Mouse (Mus musculus) forebrain, embryonic 12.5 days (tissue): ENCODE data around the gene Hrnr. TPM values are rescaled to one million over a fixed set of nuclear protein-coding genes. Genes with fewer than 3 reads are reported as not detected.

ENCODE experiments used
- ATAC-seq: fragments of 200-750 bp; cut with Nextera tagmentation; 2 replicates; pipeline ENCODE4 v1.8.0; 2017; ENCODE audit warnings: moderate TSS enrichment; ENCODE audit not compliant: low FRiP score
- H3K27ac ChIP-seq: fragments of 300-500 bp; sonication (generic); 2 replicates; pipeline ENCODE4 v1.5.1; 2016; ENCODE audit warnings: mild to moderate bottlenecking
- H3K27me3 ChIP-seq: fragments of 300-500 bp; sonication (generic); 2 replicates; pipeline ENCODE4 v1.6.1; 2016; ENCODE audit warnings: mild to moderate bottlenecking
- H3K36me3 ChIP-seq: fragments of 300-500 bp; sonication (generic); replicated peaks from 2 replicates; pipeline ENCODE4 v1.6.1; 2016; ENCODE audit warnings: mild to moderate bottlenecking
- H3K4me1 ChIP-seq: fragments of 300-500 bp; sonication (generic); 2 replicates; pipeline ENCODE4 v1.6.1; 2016
- H3K4me2 ChIP-seq: fragments of 300-500 bp; sonication (generic); 2 replicates; pipeline ENCODE4 v1.6.1; 2016; ENCODE audit warnings: mild to moderate bottlenecking, moderate library complexity
- H3K4me3 ChIP-seq: fragments of 300-500 bp; sonication (generic); replicated peaks from 2 replicates; pipeline ENCODE4 v1.5.1; 2016; ENCODE audit warnings: mild to moderate bottlenecking
- H3K9ac ChIP-seq: fragments of 300-500 bp; sonication (generic); 2 replicates; pipeline ENCODE4 v1.6.1; 2016; ENCODE audit warnings: mild to moderate bottlenecking
- H3K9me3 ChIP-seq: fragments of 300-500 bp; sonication (generic); 2 replicates; pipeline ENCODE4 v1.6.1; 2016
- WGBS: fragments of 180-500 bp; shearing (Covaris S2); methylation state at CpG from one replicate; pipeline ENCODE4 v1.1.7; 2016; 5-methylcytosine and 5-hydroxymethylcytosine counted together
- polyA plus RNA-seq: library from polyadenylated mRNA; unstranded; fragments of >200 nt; fragmentation: Nextera tagmentation; extraction: Ambion mirVana; gene quantifications from 2 replicates; pipeline ENCODE4 v1.2.1, GENCODE M21; 2016

The Hrnr gene
- polyA plus RNA-seq, 1 experiment from 2014 or later: not detected

- 0 out of 2 replicates have a peak, but pooled peaks cover 8% of the 10 kb centered on the region for H3K27me3 ChIP-seq
- 67% methylated on average over 3 of the region's 3 CpGs for WGBS
- peaks cover 2% of the 10 kb centered on the region; the same call in 1 of the 2 replicates for H3K4me1 ChIP-seq
- no peak overlapping the region for H3K27ac ChIP-seq
- no peak overlapping the region for H3K4me2 ChIP-seq
- H3K36me3 ChIP-seq: no peaks in the 10 kb centered on the region
- ATAC-seq: no peak
- no peak overlapping the region for H3K4me3 ChIP-seq
- H3K9ac ChIP-seq: no peak overlapping the region
- no peaks in the 10 kb centered on the region for H3K9me3 ChIP-seq
Measured at GRCm38 (mm10) chr3:93366966-93367575, 47.5 kb downstream of the Hrnr start.

GRCm38 (mm10) chr3:93368171-93368570 is 48.6 kb downstream of the Hrnr start:
- H3K27ac ChIP-seq: no peak overlapping the region
- H3K36me3 ChIP-seq: no peaks in the 10 kb centered on the region
- no peaks in the 10 kb centered on the region for H3K27me3 ChIP-seq
- H3K9me3 ChIP-seq: no peaks in the 10 kb centered on the region
- no peak overlapping the region for H3K4me3 ChIP-seq
- no peaks in the 10 kb centered on the region for H3K4me1 ChIP-seq
- WGBS: 82% methylated on average over 1 of the region's 1 CpGs
- H3K4me2 ChIP-seq: no peak overlapping the region
- ATAC-seq: no peak
- H3K9ac ChIP-seq: no peak overlapping the region

GRCm38 (mm10) chr3:93373416-93373815 is 53.9 kb downstream of the Hrnr start:
- 81% methylated on average over 6 of the region's 6 CpGs for WGBS
- Histone ChIP-seq H3K9me3 (no peaks in the 10 kb centered on the region), H3K27me3 (no peaks in the 10 kb centered on the region), H3K27ac (no peak overlapping the region), H3K4me1 (no peaks in the 10 kb centered on the region), H3K36me3 (no peaks in the 10 kb centered on the region), H3K4me2 (no peak overlapping the region), H3K4me3 (no peak overlapping the region), H3K9ac (no peak overlapping the region)
- no peak for ATAC-seq

- H3K4me2 ChIP-seq: no peak overlapping the region
- H3K9ac ChIP-seq: no peak overlapping the region
- H3K27me3 ChIP-seq: no peaks in the 10 kb centered on the region
- WGBS: 62% methylated on average over 1 of the region's 1 CpGs
- H3K4me3 ChIP-seq: no peak overlapping the region
- H3K27ac ChIP-seq: no peak overlapping the region
- no peaks in the 10 kb centered on the region for H3K9me3 ChIP-seq
- H3K36me3 ChIP-seq: no peaks in the 10 kb centered on the region
- ATAC-seq: no peak
- H3K4me1 ChIP-seq: no peaks in the 10 kb centered on the region
Measured at GRCm38 (mm10) chr3:93375196-93375595, 55.6 kb downstream of the Hrnr start.

- WGBS: 85% methylated on average over 5 of the region's 5 CpGs
- no peaks in the 10 kb centered on the region for H3K27me3 ChIP-seq
- no peak overlapping the region for H3K4me3 ChIP-seq
- no peak overlapping the region for H3K9ac ChIP-seq
- no peaks in the 10 kb centered on the region for H3K36me3 ChIP-seq
- H3K27ac ChIP-seq: no peak overlapping the region
- H3K4me2 ChIP-seq: no peak overlapping the region
- H3K4me1 ChIP-seq: no peaks in the 10 kb centered on the region
- no peak for ATAC-seq
- H3K9me3 ChIP-seq: no peaks in the 10 kb centered on the region
Measured at GRCm38 (mm10) chr3:93375601-93376000, 56.1 kb downstream of the Hrnr start.

- no peaks in the 10 kb centered on the region for H3K4me1 ChIP-seq
- H3K9me3 ChIP-seq: no peaks in the 10 kb centered on the region
- WGBS: 43% methylated on average over 4 of the region's 4 CpGs
Measured at GRCm38 (mm10) chr3:93378146-93378545, 58.6 kb downstream of the Hrnr start.

More at GRCm38 (mm10) chr3:93378146-93378545, 58.6 kb downstream of the Hrnr start:
- no peak overlapping the region for H3K9ac ChIP-seq
- no peak overlapping the region for H3K4me3 ChIP-seq
- H3K4me2 ChIP-seq: no peak overlapping the region
- no peak overlapping the region for H3K27ac ChIP-seq
- H3K27me3 ChIP-seq: no peaks in the 10 kb centered on the region
- no peak for ATAC-seq
- H3K36me3 ChIP-seq: no peaks in the 10 kb centered on the region

Other genes starting within 250 kb of the Hrnr start
- gene Crnn, start 175.0 kb upstream of the Hrnr start, polyA plus RNA-seq: not detected in 2 replicates
- gene Flg2, start 122.5 kb upstream of the Hrnr start, polyA plus RNA-seq: not detected in 2 replicates
- not detected in 2 replicates for gene Flg, start 46.2 kb upstream of the Hrnr start, polyA plus RNA-seq
- gene Rptn, start 74.0 kb downstream of the Hrnr start, polyA plus RNA-seq: not detected in 2 replicates
- 0.54 and 0.55 TPM in 2 replicates for gene Tchh, start 122.6 kb downstream of the Hrnr start, polyA plus RNA-seq
- gene Tchhl1, start 149.0 kb downstream of the Hrnr start, polyA plus RNA-seq: not detected in 2 replicates
- gene S100a11, start 200.7 kb downstream of the Hrnr start, polyA plus RNA-seq: 251 and 342 TPM in 2 replicates
- gene S100a10, start 235.3 kb downstream of the Hrnr start, polyA plus RNA-seq: 108 and 148 TPM in 2 replicates